Mouse (Mus musculus) liver, embryonic 12.5 days (tissue): ENCODE data around the gene Abhd14a. TPM values are rescaled to one million over a fixed set of nuclear protein-coding genes. Genes with fewer than 3 reads are reported as not detected.

ENCODE experiments used
- ATAC-seq: fragments of 200-750 bp; cut with Nextera tagmentation; 2 replicates; pipeline ENCODE4 v1.8.0; 2017; ENCODE audit warnings: moderate number of reproducible peaks, mild to moderate bottlenecking, moderate library complexity
- H3K27ac ChIP-seq: fragments of 300-500 bp; sonication (generic); 2 replicates; pipeline ENCODE4 v1.5.1; 2016; ENCODE audit warnings: mild to moderate bottlenecking
- H3K27me3 ChIP-seq: fragments of 300-500 bp; sonication (generic); replicated peaks from 2 replicates; pipeline ENCODE4 v1.6.1; 2016; ENCODE audit warnings: mild to moderate bottlenecking, moderate library complexity
- H3K36me3 ChIP-seq: fragments of 300-500 bp; sonication (generic); 2 replicates; pipeline ENCODE4 v1.6.1; 2016; ENCODE audit warnings: mild to moderate bottlenecking, moderate library complexity
- H3K4me1 ChIP-seq: fragments of 300-500 bp; sonication (generic); 2 replicates; pipeline ENCODE4 v1.6.1; 2016
- H3K4me2 ChIP-seq: fragments of 300-500 bp; sonication (generic); 2 replicates; pipeline ENCODE4 v1.6.1; 2016; ENCODE audit warnings: mild to moderate bottlenecking, moderate library complexity
- H3K4me3 ChIP-seq: fragments of 300-500 bp; sonication (generic); 2 replicates; pipeline ENCODE4 v1.5.1; 2016; ENCODE audit warnings: mild to moderate bottlenecking, moderate library complexity
- H3K9ac ChIP-seq: fragments of 300-500 bp; sonication (generic); 2 replicates; pipeline ENCODE4 v1.6.1; 2016; ENCODE audit warnings: mild to moderate bottlenecking, moderate library complexity
- H3K9me3 ChIP-seq: fragments of 300-500 bp; sonication (generic); replicated peaks from 2 replicates; pipeline ENCODE4 v1.6.1; 2016; ENCODE audit warnings: mild to moderate bottlenecking, moderate library complexity
- WGBS: fragments of 180-500 bp; shearing (Covaris S2); methylation state at CpG from one replicate; pipeline ENCODE4 v1.1.7; 2016; ENCODE audit not compliant: insufficient replicate concordance; 5-methylcytosine and 5-hydroxymethylcytosine counted together
- polyA plus RNA-seq: library from polyadenylated mRNA; unstranded; fragments of >200 nt; fragmentation: Nextera tagmentation; extraction: Ambion mirVana; gene quantifications from 2 replicates; pipeline ENCODE4 v1.2.1, GENCODE M21; 2016

Gene Abhd14a
- polyA plus RNA-seq, 1 experiment from 2014 or later: 31.6 TPM

- peak; percentile 4 for ATAC-seq
- peaks cover 45% of the 10 kb centered on the region for H3K4me1 ChIP-seq
- H3K4me2 ChIP-seq: peak overlapping the region; percentile 85
- 13% methylated on average over 16 of the region's 16 CpGs for WGBS
- peaks cover 25% of the 10 kb centered on the region for H3K36me3 ChIP-seq
- H3K9me3 ChIP-seq: no peaks in the 10 kb centered on the region
- peak overlapping the region; percentile 4; the same call in 1 of the 2 replicates for H3K27ac ChIP-seq
- 0 out of 2 replicates have a peak, but pooled peaks cover under 1% of the 10 kb centered on the region for H3K27me3 ChIP-seq
- no peak overlapping the region for H3K9ac ChIP-seq
- peak overlapping the region; percentile 8; the same call in 1 of the 2 replicates for H3K4me3 ChIP-seq
Measured at GRCm38 (mm10) chr9:106476002-106476923, 28.8 kb upstream of the Abhd14a start.

GRCm38 (mm10) chr9:106475663-106476001 lies 28.2 kb upstream of the Abhd14a start, which contains the start of gene Rrp9:
TSS of gene Rrp9 (plus strand) at chr9:106475963.
- H3K4me1 ChIP-seq: peaks cover 45% of the 10 kb centered on the region

GRCm38 (mm10) chr9:106475046-106475445 lies 27.6 kb upstream of the Abhd14a start:
- Histone ChIP-seq H3K27ac (no peak overlapping the region), H3K4me1 (peaks cover 45% of the 10 kb centered on the region), H3K9ac (no peak overlapping the region), H3K27me3 (0 out of 2 replicates have a peak, but pooled peaks cover 3% of the 10 kb centered on the region), H3K4me3 (no peak overlapping the region), H3K4me2 (peak overlapping the region; percentile 1; the same call in 1 of the 2 replicates), H3K36me3 (peaks cover 13% of the 10 kb centered on the region), H3K9me3 (no peaks in the 10 kb centered on the region)
- 63% methylated on average over 7 of the region's 7 CpGs for WGBS
- ATAC-seq: no peak

More at GRCm38 (mm10) chr9:106475663-106476001, 28.2 kb upstream of the Abhd14a start, which contains the start of gene Rrp9:
- no peak for ATAC-seq
- H3K27ac ChIP-seq: peak within 1 kb of the TSS; percentile 4; the same call in 1 of the 2 replicates
- peaks cover 19% of the 10 kb centered on the region for H3K36me3 ChIP-seq
- H3K9ac ChIP-seq: no peak within 1 kb of the TSS
- WGBS: 72% methylated on average over 10 of the region's 10 CpGs
- no peaks in the 10 kb centered on the region for H3K9me3 ChIP-seq
- 0 out of 2 replicates have a peak, but pooled peaks cover 3% of the 10 kb centered on the region for H3K27me3 ChIP-seq
- peak within 1 kb of the TSS; percentile 85 for H3K4me2 ChIP-seq
- H3K4me3 ChIP-seq: peak within 1 kb of the TSS; percentile 8; the same call in 1 of the 2 replicates

- Histone ChIP-seq H3K36me3 (peaks cover 7% of the 10 kb centered on the region; the same call in 1 of the 2 replicates), H3K9me3 (no peaks in the 10 kb centered on the region), H3K27ac (no peak overlapping the region), H3K4me2 (no peak overlapping the region; the same call in 1 of the 2 replicates), H3K4me3 (no peak overlapping the region), H3K9ac (no peak overlapping the region), H3K27me3 (0 out of 2 replicates have a peak, but pooled peaks cover 3% of the 10 kb centered on the region), H3K4me1 (peaks cover 45% of the 10 kb centered on the region)
- 11% methylated on average over 6 of the region's 6 CpGs for WGBS
- no peak for ATAC-seq
Measured at GRCm38 (mm10) chr9:106474456-106474855, 27.0 kb upstream of the Abhd14a start.

GRCm38 (mm10) chr9:106473753-106474105 lies 26.3 kb upstream of the Abhd14a start:
- no peaks in the 10 kb centered on the region for H3K9me3 ChIP-seq
- H3K4me1 ChIP-seq: peaks cover 45% of the 10 kb centered on the region
- no peak overlapping the region for H3K4me3 ChIP-seq
- no peak overlapping the region for H3K27ac ChIP-seq
- H3K9ac ChIP-seq: 0 out of 2 replicates have a peak overlapping the region, but pooled peaks have one; percentile 2
- no peak overlapping the region for H3K4me2 ChIP-seq
- 0 out of 2 replicates have a peak, but pooled peaks cover 3% of the 10 kb centered on the region for H3K27me3 ChIP-seq
- peaks cover under 1% of the 10 kb centered on the region; the same call in 1 of the 2 replicates for H3K36me3 ChIP-seq
- no peak for ATAC-seq
- WGBS: 65% methylated on average over 5 of the region's 5 CpGs

GRCm38 (mm10) chr9:106473081-106473752 lies 25.7 kb upstream of the Abhd14a start:
- 79% methylated on average over 16 of the region's 16 CpGs for WGBS
- no peak overlapping the region for H3K4me3 ChIP-seq
- H3K27me3 ChIP-seq: 0 out of 2 replicates have a peak, but pooled peaks cover 3% of the 10 kb centered on the region
- no peak overlapping the region for H3K9ac ChIP-seq
- no peaks in the 10 kb centered on the region for H3K36me3 ChIP-seq
- ATAC-seq: no peak
- no peak overlapping the region for H3K27ac ChIP-seq
- no peak overlapping the region for H3K4me2 ChIP-seq
- H3K4me1 ChIP-seq: peaks cover 40% of the 10 kb centered on the region
- no peaks in the 10 kb centered on the region for H3K9me3 ChIP-seq

GRCm38 (mm10) chr9:106472321-106472720 lies 24.8 kb upstream of the Abhd14a start:
- ATAC-seq: no peak
- peaks cover 31% of the 10 kb centered on the region for H3K4me1 ChIP-seq
- no peaks in the 10 kb centered on the region for H3K36me3 ChIP-seq
- H3K9me3 ChIP-seq: no peaks in the 10 kb centered on the region
- no peak overlapping the region for H3K9ac ChIP-seq
- H3K4me2 ChIP-seq: no peak overlapping the region
- H3K27ac ChIP-seq: peak overlapping the region; percentile 37; the same call in 1 of the 2 replicates
- H3K4me3 ChIP-seq: no peak overlapping the region
- H3K27me3 ChIP-seq: peaks cover 10% of the 10 kb centered on the region
- 56% methylated on average over 4 of the region's 4 CpGs for WGBS

GRCm38 (mm10) chr9:106471892-106472291 lies 24.4 kb upstream of the Abhd14a start:
- ATAC-seq: no peak
- no peak overlapping the region for H3K4me3 ChIP-seq
- H3K27ac ChIP-seq: no peak overlapping the region
- H3K27me3 ChIP-seq: peaks cover 13% of the 10 kb centered on the region
- H3K4me2 ChIP-seq: 0 out of 2 replicates have a peak overlapping the region, but pooled peaks have one; percentile 24
- H3K36me3 ChIP-seq: no peaks in the 10 kb centered on the region
- no peaks in the 10 kb centered on the region for H3K9me3 ChIP-seq
- H3K4me1 ChIP-seq: peaks cover 30% of the 10 kb centered on the region
- H3K9ac ChIP-seq: no peak overlapping the region
- 53% methylated on average over 5 of the region's 5 CpGs for WGBS

- peaks cover 25% of the 10 kb centered on the region for H3K4me1 ChIP-seq
- H3K4me3 ChIP-seq: no peak overlapping the region
- H3K36me3 ChIP-seq: no peaks in the 10 kb centered on the region
- H3K9me3 ChIP-seq: no peaks in the 10 kb centered on the region
- H3K27me3 ChIP-seq: peaks cover 20% of the 10 kb centered on the region
- H3K9ac ChIP-seq: no peak overlapping the region
- H3K4me2 ChIP-seq: 0 out of 2 replicates have a peak overlapping the region, but pooled peaks have one; percentile 24
- no peak overlapping the region for H3K27ac ChIP-seq
- ATAC-seq: no peak
- WGBS: 63% methylated on average over 14 of the region's 14 CpGs
Measured at GRCm38 (mm10) chr9:106470991-106471750, 23.7 kb upstream of the Abhd14a start.

- H3K4me3 ChIP-seq: no peak overlapping the region
- no peak overlapping the region for H3K4me2 ChIP-seq
- no peaks in the 10 kb centered on the region for H3K36me3 ChIP-seq
- H3K9me3 ChIP-seq: no peaks in the 10 kb centered on the region
- WGBS: 33% methylated on average over 9 of the region's 9 CpGs
- H3K4me1 ChIP-seq: peaks cover 21% of the 10 kb centered on the region
- H3K9ac ChIP-seq: no peak overlapping the region
- no peak for ATAC-seq
- H3K27me3 ChIP-seq: peaks cover 34% of the 10 kb centered on the region
- H3K27ac ChIP-seq: no peak overlapping the region
Measured at GRCm38 (mm10) chr9:106469776-106470175, 22.3 kb upstream of the Abhd14a start.

- H3K4me3 ChIP-seq: no peak overlapping the region
- H3K27me3 ChIP-seq: peaks cover 39% of the 10 kb centered on the region
- no peak for ATAC-seq
- no peak overlapping the region for H3K9ac ChIP-seq
- H3K27ac ChIP-seq: no peak overlapping the region
- no peak overlapping the region for H3K4me2 ChIP-seq
- peaks cover 21% of the 10 kb centered on the region for H3K4me1 ChIP-seq
- 40% methylated on average over 6 of the region's 6 CpGs for WGBS
- no peaks in the 10 kb centered on the region for H3K36me3 ChIP-seq
- no peaks in the 10 kb centered on the region for H3K9me3 ChIP-seq
Measured at GRCm38 (mm10) chr9:106469317-106469716, 21.8 kb upstream of the Abhd14a start.
